Mouse (Mus musculus) left cerebral cortex, adult 8-10 months (tissue): ENCODE results near the gene Nampt. TPM values are rescaled to one million over a fixed set of nuclear protein-coding genes. Genes with fewer than 3 reads are reported as not detected.

ENCODE experiments used
- DNase-seq, 2 experiments: peaks; one replicate each; pipeline ENCODE4 v3.0.0; 2022; ENCODE audit warnings: low spot score in 2 of 2
- total RNA-seq, 4 experiments: library from RNA; stranded (reverse); gene quantifications; 2 replicates each; pipeline ENCODE4 v1.2.4; 2022

Gene Nampt
- total RNA-seq: 10 to 100 TPM; 31.2 to 35.2 (median 34.0) TPM

DNA sequence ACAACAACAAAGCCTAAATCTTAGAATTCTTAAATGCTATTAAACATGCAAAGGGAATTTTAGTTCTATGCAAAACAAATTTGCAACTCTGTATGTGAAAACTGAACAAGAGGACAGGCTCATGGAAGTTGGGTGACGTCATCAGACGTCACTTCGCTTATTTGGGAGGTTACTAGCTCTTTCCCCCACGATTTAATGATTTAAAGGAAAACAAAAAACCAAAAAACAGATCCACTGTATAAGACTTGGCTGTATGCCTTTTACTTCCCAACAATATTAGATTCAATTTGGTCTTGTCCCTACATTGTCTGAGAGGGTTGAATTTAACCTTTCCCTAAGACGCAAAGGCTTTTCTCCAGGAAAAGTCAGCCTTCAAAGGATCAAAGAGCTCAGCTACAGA, at the start of gene Nampt:
Gene Nampt (plus strand): TSS at position 130 of the 400 bp plus-strand sequence.
- no peak for DNase-seq

DNA sequence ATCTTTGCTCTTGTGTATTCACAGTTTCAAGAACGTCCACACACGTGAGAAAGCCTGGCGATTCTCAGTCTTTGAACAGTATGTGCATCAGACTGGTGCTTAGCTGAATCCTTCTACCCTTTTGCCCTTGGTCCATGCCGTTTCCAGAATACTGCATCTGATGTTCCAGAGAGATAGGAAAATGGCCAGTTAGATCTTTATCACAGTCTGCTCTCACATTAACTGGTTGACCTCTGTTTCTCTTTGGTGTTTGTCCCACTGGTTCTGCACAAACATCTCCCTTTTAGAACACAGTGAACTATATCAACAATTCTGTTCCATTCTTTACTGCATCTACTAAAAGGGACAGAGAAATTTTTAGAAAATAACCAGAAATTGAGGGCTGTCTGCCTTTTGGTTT, 48.6 kb upstream of the Nampt start:
- DNase-seq: no peak

DNA sequence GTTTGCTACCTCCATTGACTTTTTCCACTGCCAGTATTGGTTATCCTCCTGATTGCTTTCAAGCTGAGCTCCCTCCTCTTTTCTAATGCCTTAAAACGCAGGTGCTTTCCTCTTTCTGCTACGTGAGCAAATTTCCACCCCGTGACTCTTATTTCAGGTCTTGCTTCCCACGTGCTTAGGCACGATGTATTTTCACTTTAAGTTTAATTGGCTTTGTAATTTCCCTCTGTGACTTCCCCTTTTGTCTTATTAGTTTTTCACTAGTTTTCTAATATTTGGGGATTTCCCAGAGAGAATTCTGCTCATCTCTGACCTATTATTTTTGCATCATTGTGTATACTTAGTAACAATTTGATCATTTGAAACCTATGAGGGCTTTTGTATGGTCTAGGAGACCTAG, 44.8 kb upstream of the Nampt start:
- DNase-seq: no peak

DNA sequence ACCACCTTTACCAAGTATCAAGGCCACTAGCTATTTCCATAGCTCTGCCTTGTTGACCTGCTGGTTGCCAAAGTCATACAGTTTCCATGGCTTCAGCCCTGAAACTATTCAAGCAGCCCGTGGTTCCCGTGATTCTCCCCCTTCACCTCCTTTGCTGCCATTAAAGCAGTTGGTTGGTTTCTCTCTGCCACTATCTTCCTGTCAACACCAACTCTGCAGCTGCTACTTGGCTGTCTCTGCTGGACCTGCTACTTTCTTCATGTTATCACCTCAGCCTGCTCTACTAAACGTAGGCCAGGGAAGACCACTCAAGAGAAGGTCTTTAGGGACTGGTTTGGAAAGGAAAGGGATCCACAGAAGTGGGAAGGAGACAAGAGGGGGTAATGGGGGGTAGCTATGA, 30.3 kb upstream of the Nampt start:
- no peak for DNase-seq

DNA sequence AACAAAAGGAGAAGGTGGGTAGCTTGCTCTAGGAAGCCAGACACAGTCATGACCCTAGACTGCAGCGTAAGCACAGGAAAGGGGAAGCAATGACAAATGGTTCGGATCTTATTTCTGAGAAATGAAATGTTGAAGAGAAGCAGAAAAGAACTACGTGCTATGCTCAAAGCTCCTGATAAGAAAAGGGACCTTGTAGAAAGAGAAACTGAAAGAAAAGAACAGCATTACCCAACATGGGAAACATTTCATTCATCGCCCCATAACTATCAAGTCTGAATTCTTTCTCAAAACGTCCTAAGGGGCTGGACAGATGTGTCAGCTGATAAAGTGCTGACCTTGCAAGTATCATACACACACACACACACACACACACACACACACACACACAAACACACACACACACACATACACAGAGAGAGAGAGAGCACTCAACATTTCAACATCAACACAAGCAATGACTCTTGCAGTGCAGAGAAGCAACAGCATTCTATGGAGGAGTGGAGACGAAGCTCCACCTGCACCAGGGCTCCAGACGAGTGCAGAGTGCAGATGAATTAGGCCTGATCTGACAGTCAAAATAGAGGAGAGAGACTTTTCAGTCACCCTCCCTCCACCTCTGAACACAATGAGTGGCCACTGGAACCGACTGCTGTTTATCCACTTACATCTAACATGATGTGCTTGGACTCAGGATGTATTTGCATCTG, 23.4 kb upstream of the Nampt start:
- no peak for DNase-seq

DNA sequence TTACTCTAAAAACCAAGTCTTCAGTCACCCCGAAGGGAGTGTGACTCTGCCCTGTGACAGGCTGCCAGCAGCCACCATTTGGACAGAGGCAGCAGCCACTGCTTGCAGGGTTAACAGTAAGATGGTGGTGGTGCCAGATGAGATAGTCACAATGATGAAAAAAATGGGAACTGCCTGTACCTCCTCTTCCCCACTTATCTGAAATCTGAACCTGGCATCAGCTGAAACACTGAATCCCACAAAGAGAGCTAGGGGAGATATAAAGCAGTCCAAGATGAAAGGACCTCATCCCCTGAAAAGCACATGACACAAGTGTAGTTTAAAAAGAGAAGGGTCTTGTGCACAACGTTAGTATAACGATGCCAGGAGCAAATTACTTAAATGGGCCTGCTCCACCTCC, 21.9 kb upstream of the Nampt start:
- DNase-seq: no peak

DNA sequence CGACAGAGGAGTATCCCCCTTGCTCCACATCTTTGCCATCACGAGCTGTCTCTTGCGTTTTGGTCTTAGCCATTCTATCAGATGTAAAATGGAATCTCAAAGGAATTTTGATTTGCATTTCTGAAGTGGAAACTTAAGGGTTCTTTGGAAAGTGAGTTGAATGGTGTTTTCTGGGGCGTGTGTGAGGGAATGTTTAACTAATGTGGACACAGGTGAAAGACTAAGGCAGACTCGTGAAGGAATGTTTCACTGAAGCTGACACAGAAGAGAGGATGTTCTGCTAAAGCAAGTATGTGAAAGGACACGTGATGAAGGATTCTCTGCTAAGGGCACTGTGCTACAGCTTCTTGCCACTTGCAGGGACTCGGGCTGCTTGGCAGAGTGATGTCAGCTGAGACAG, 18.3 kb upstream of the Nampt start:
- no peak for DNase-seq

DNA sequence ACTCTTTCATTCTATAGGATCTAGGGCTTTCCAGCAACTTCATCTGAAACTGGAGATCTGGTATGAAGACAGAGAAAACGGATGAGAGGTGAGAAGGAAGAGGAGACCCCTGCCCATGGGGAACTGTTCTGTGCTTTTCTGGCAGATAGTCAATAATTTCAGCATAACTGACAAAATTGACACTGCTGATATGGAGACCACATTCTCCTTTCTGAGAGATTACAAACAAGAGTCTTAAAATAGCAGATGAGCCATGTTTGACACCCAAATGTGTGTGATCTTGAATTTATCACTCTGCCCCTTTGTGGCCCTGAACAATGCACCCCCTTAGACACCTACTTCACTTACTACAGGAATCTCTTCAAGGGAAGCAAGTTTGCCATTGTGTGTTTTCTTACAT, 13.8 kb upstream of the Nampt start:
- no peak for DNase-seq

DNA sequence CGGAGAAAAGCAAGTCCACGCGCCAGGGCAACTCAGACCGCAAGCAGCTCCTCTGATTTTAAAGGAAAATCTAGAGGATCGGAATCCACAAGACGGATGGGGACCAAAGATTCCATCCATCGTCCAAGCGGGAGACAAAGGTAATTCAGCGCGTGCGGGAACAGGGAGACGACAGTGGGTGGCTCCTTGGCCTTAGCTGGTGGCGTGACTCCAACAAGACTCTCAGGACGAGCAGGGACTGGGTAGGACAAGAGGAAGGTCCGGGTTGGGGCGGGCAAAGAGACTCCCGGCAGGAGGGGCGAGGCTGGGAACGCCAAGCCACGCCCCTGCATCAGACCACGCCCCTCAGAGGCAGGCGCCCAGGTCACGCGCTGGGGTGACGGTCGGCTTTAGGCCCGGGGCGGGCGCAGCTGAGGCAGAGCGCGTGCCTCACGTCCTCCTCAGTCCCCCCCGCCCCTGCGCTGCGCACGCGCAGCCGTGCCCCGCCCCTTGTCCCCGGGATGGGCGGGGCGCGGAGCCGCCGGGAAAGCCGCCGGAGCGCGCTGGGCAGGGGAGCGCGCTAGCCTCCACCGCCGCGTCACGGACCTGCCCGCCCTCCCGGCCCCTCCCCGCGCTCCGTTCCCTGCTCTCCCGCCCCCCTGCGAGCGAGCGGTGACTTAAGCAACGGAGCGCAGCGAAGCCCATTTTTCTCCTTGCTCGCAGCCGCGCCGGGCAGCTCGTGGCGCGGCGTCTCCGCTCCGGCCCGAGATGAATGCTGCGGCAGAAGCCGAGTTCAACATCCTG, 669 bp downstream of the Nampt start:
- peak; percentile 92 to 98 for DNase-seq

DNA sequence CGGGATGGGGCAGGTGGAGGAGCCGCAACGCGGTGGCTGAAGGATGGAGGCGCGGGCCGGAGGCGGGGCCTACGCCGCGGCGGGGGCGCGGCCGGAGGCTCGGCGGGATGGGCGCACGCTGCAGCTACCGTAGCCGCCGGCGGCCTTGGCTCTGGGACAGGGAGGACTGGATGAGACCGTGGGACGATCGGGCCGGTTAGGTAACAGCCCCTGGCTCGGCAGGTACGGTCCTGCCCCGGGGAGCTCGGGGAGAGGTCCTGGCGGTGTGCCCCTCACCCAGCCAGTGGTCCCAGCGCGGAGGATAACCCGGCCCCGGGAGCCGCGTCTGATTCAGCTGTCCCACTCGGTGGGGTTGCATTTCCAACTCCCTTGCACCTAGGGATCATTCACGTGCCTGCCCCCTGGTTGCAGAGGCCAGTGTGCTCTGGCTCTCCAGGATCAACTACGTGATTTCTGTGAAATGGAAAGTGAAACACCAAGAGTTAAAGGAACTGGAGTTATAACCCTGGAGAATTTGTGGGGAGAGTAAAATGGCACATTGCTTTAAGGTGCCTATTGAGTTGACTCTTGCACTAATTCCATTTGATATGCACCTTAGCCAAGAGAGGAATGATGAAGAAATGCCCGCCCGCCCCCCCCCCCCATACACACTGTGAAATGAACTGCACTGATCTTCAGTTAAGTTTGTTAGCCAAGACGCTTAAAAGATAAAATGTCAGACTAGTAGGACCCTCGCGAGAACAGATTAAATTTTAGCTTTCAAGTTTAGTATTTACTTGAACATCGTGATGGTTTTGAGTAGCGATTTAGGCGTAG, 1.6 kb downstream of the Nampt start:
- DNase-seq: peak; percentile 39 to 62

DNA sequence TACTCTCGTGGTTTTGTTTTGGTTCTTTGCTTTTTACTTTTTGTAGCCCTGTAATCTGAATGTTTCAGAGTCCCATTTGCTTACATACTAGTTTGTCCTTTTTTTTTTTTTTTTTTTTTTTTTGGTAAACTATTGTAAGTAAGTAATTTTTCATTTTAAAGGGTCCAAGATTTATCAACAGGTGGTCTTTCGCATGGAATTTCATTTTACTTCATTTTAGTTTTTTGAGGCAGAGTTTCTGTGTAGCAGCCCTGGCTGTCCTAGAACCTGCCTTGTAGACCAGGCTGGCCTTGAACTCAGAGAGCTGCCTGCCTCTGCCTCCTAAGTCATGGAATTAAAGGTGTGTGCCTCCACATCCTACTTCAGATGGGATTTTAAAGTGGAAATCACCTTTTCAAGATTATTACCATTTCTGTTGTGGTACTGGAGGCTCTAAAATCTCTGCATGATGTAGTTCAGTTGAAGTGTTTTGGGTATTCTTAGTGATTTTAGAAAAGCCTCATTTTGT, 2.2 kb downstream of the Nampt start:
- no peak for DNase-seq

DNA sequence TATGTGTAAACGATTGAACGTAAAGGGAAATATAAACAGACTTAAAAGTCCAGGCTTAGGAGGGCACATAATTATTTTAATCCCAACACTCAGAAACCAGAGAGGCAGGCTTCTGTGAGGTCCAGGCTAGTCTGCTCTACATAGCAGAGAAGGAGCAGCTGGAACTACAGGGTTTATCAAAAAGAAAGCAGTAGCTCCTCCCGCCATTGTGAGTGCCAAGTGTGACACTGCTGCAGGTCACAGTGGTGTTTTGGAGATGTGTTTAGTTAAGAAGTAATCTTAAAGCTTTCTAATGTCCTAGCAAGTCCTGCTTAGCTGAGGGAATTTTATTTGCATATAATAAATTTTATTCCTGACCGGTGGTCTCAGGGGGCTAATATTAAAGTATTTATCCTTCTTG, 2.7 kb downstream of the Nampt start:
- no peak for DNase-seq

DNA sequence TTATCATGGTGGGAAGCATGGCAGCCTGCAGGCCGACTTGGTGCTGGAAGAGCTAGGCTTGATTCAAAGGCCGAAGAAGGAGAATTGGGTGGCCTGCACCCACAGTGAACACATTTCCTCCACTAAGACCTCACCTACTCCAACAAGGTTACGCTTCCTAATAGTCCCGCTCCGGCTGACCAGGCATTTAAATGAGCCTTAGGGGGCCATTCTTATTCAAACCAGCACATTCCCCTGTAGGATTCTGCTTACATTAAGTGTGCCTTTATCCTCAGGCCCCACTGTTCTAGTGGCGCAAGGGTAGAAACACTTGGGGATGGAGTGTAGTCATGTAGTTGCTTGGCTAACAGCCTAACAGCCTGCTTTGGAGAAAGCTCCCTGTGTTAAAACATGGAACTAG, 5.2 kb downstream of the Nampt start:
- DNase-seq: no peak

DNA sequence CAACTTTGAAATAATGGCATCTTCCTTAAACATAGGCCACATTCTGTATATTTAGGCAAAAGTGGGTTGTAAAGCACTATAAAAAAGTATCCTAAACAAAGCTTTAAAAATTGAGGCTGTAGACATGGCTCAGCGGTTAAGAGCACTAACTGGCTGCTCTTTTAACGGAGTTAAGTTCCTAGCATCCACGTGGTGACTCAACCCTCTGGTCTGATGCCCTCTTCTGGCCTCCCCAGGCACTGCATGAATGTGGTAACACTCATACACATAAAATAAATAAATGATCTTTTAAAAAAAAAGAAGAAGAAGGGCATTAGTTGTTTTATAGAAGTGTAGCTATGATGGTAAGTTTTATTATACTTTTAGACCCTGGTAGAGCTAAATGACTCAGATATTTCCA, 7.6 kb downstream of the Nampt start:
- peak in 1 of 2 experiments; percentile 21 for DNase-seq

DNA sequence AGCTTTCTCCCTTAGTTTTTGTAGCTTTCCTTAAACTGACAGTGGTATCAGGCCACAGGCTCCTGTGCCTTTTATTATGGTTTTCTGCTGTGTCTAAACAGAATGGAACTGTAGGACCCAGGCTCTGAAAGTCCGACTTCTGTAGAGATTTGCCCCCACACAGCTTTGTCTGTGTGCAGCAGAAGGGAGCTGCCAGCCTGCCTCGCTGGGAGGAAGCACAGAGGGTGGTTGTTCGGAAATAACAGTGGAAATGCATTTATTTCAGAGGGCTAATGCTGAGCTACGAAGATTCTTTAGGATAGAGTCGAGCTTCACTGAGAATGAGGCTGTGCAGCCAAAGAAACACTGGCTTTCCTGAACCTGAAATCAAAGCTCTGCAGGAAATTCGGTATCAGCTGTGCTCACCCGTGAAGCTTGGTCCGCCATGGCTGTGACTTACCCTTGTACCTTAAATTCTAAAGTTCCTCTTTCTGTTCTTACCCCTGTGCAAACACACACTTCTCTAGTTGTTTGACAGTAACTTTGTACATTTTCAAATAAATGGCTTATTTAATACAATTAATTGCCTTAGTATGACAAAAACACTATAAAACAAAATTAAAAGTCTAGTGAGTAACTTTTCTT, 8.9 kb downstream of the Nampt start:
- no peak for DNase-seq

DNA sequence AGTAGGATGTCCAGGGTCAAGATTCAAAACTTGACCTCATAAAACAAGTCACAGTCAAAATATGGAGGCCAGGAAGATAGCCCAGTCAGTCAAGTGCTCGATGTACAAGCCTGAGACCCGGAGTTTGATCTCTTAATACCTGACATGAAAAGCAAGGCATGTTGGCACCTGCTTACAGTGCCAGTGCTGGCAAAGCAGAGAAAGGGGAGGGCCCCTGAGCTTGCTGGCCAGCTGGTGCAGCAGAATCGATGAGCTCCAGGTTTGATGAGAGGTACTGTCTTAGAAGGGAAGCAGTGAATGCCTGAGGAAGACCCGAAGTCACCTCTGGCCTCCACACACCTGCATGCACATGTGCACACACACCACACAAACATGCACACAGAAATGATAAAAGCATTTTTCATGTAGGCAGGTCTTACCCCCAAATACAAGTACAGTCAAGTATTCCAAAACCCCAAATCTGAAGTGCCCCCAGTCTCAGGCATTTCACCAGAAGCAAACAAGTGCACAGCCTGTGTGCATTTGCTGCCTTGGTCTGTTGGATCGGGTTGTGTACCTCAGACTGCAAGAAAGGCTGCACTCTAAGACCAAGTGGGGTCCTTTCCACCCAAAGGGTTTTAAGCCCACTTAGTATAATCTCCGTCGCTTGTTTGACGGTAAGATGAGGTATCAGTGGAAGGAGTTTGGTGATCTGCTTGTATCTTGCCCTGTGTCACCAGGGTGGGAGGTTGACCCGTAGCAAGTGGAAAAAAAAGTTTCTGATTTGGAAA, 10.2 kb downstream of the Nampt start:
- DNase-seq: no peak

DNA sequence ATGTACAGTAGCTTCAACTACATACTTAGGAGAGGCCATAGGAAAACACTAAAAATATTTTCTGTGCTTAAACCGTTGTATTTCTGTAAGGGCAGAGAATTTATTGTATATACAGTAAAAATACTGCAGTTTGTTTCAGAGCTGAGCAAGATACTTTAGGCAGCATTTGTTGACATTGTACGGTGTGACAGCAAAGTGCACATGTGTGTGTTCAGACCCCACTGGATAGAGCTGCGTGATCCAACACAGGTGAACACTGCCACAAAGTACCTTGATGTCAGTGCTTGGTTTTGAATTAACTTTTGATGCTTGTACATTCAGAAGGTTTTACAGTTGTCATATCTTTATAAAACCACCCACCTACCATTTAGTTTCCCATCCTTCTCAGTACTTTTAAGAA, 12.7 kb downstream of the Nampt start:
- no peak for DNase-seq

DNA sequence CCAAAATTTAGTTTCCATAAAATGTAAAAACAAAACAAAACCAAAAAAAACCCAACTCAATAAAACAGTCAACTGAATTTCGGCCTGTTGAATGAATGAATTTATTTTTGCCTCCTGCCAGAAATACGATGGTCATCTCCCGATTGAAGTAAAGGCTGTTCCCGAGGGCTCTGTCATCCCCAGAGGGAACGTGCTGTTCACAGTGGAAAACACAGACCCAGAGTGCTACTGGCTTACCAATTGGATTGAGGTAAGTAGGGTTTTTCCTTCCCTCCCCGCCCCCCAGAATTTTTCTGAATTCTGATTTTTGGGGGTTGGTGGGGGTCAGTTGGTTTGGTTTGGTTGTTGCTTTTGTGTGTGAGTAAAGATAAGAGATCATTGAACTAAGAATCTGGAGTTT, 15.4 kb downstream of the Nampt start:
- DNase-seq: no peak

DNA sequence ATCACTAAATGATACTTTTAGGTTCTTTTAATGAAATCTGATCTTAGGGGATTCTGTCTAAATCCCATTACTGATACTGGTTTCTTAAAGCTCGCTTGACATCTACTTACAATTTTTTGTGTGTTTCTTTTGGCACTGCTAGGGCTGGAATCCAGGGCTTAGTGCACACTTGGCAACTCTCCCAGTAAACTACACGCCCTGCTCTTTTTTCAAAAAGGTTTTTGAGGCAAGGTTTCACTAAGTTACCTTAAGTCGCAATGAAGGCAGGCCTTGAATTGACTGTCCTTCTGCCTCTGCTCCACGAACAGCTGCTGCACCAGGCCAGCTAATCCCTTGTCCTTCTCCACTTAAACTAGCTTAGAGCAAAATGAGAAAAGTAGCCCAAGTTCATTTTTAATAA, 15.9 kb downstream of the Nampt start:
- no peak for DNase-seq

DNA sequence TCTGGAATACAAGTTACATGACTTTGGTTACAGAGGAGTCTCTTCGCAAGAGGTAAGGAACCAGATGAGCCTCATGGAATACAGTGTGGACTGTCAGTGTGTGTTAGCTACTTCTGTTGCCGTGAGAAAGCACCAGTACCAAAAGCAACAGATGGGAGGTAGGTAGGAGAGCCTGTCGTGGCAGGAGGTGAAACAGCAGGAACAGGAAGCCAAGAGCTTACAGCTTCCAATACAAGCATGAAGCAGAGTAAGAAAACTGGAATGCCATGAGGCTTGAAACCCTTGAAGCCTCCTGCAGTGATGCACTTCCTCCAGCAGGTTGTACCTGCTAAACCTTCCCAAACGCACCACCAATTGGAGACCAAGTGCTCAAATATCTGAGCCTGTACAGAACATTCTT, 19.1 kb downstream of the Nampt start:
- no peak for DNase-seq

DNA sequence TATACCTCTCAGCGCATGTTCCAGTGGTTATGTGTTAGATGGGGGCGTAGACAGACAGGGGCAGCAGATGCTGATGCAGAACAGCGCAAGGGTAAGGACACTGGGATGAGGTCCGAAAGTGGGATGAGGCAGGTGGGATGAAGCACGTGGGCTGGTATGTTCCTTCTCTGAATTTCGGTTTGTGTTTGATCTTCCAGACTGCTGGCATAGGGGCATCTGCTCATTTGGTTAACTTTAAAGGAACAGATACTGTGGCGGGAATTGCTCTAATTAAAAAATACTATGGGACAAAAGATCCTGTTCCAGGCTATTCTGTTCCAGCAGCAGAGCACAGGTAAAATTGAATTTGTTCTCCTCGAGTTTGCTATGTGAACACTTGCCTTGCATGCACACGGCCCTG, 19.6 kb downstream of the Nampt start:
- no peak for DNase-seq
